Mouse (Mus musculus) ES-Bruce4 (cell line): ENCODE measurements around the gene Rassf8. TPM values are rescaled to one million over a fixed set of nuclear protein-coding genes. Genes with fewer than 3 reads are reported as not detected.

Experiments used
- H3K27ac ChIP-seq: 2 replicates; pipeline ENCODE4 v1.5.1; 2012; ENCODE audit warnings: low read length, inconsistent platforms; ENCODE audit not compliant: insufficient read depth
- H3K27me3 ChIP-seq: 2 replicates; pipeline ENCODE4 v1.6.1; 2012; ENCODE audit warnings: mild to moderate bottlenecking, low read length, inconsistent platforms; ENCODE audit not compliant: control insufficient read depth, poor library complexity, insufficient read depth, severe bottlenecking
- H3K36me3 ChIP-seq: 2 replicates; pipeline ENCODE4 v1.6.1; 2012; ENCODE audit warnings: inconsistent platforms, mild to moderate bottlenecking, low read length, moderate library complexity; ENCODE audit not compliant: control insufficient read depth, poor library complexity, insufficient read depth, severe bottlenecking
- H3K4me1 ChIP-seq: one replicate; pipeline ENCODE4 v1.8.1; 2011; ENCODE audit warnings: low read length; ENCODE audit not compliant: control insufficient read depth, insufficient read depth
- H3K4me3 ChIP-seq: 2 replicates; pipeline ENCODE4 v1.5.1; 2011; ENCODE audit warnings: low read depth, mild to moderate bottlenecking, low read length
- H3K9ac ChIP-seq: 2 replicates; pipeline ENCODE4 v1.6.1; 2012; ENCODE audit warnings: low read depth, mild to moderate bottlenecking, inconsistent platforms; ENCODE audit not compliant: poor library complexity, severe bottlenecking
- H3K9me3 ChIP-seq: replicated peaks from 2 replicates; pipeline ENCODE4 v1.6.1; 2012; ENCODE audit warnings: mild to moderate bottlenecking, low read length, inconsistent platforms; ENCODE audit not compliant: control insufficient read depth, poor library complexity, insufficient read depth, severe bottlenecking
- CTCF ChIP-seq: IDR thresholded peaks from one replicate; pipeline ENCODE4 v1.8.1; 2011; ENCODE audit warnings: low read depth, low read length
- EP300 ChIP-seq: IDR thresholded peaks from 2 replicates; pipeline ENCODE4 v1.6.1; 2011; ENCODE audit warnings: low read depth, low read length; ENCODE audit not compliant: insufficient read depth
- POLR2A ChIP-seq: IDR thresholded peaks from one replicate; pipeline ENCODE4 v1.8.1; 2011; ENCODE audit warnings: low read length; ENCODE audit not compliant: insufficient read depth
- polyA plus RNA-seq: library from polyadenylated mRNA; stranded (reverse); fragments of >200 nt; gene quantifications from 2 replicates; pipeline ENCODE4 v1.2.4, GENCODE M21; 2011; ENCODE audit warnings: low read depth; ENCODE audit not compliant: missing spikeins, insufficient read depth, insufficient read length

Rassf8 gene
- polyA plus RNA-seq, 1 experiment = 13.8 TPM

- Histone ChIP-seq H3K27ac (no peak overlapping the region), H3K27me3 (no peaks in the 10 kb centered on the region), H3K36me3 (no peaks in the 10 kb centered on the region), H3K4me1 (no peaks in the 10 kb centered on the region), H3K9me3 (no peaks in the 10 kb centered on the region), H3K4me3 (no peak overlapping the region), H3K9ac (no peak overlapping the region)
- TF ChIP-seq CTCF (no peak), POLR2A (no peak), EP300 (no peak)
These were observed 22.2 kb downstream of the Rassf8 start for GRCm38 (mm10) chr6:145768671-145769292.

- Histone ChIP-seq H3K9me3 (no peaks in the 10 kb centered on the region), H3K36me3 (no peaks in the 10 kb centered on the region), H3K4me3 (no peak overlapping the region), H3K9ac (no peak overlapping the region), H3K27ac (no peak overlapping the region), H3K4me1 (no peaks in the 10 kb centered on the region), H3K27me3 (no peaks in the 10 kb centered on the region)
- no peak for TF ChIP-seq CTCF
- TF ChIP-seq POLR2A = no peak
- no peak for TF ChIP-seq EP300
These were observed 23.3 kb downstream of the Rassf8 start for GRCm38 (mm10) chr6:145769855-145770254.

- Histone ChIP-seq H3K36me3 (no peaks in the 10 kb centered on the region), H3K4me3 (no peak overlapping the region), H3K9me3 (no peaks in the 10 kb centered on the region), H3K4me1 (no peaks in the 10 kb centered on the region), H3K9ac (no peak overlapping the region), H3K27me3 (no peaks in the 10 kb centered on the region), H3K27ac (no peak overlapping the region)
- TF ChIP-seq POLR2A (no peak), CTCF (no peak), EP300 (no peak)
These were observed 23.9 kb downstream of the Rassf8 start for GRCm38 (mm10) chr6:145770272-145771000.

- Histone ChIP-seq H3K27ac (no peak overlapping the region), H3K36me3 (no peaks in the 10 kb centered on the region), H3K9ac (no peak overlapping the region), H3K27me3 (no peaks in the 10 kb centered on the region), H3K4me3 (no peak overlapping the region), H3K4me1 (no peaks in the 10 kb centered on the region), H3K9me3 (no peaks in the 10 kb centered on the region)
- TF ChIP-seq POLR2A = no peak
- no peak for TF ChIP-seq CTCF
- TF ChIP-seq EP300 = no peak
These were observed 27.9 kb downstream of the Rassf8 start for GRCm38 (mm10) chr6:145774436-145774835.

GRCm38 (mm10) chr6:145776241-145776640, 29.7 kb downstream of the Rassf8 start:
- H3K9ac ChIP-seq = no peak overlapping the region
- H3K4me3 ChIP-seq = no peak overlapping the region
- H3K4me1 ChIP-seq = no peaks in the 10 kb centered on the region
- TF ChIP-seq EP300 (no peak), CTCF (no peak), POLR2A (no peak)
- no peaks in the 10 kb centered on the region for H3K36me3 ChIP-seq
- no peaks in the 10 kb centered on the region for H3K27me3 ChIP-seq
- no peaks in the 10 kb centered on the region for H3K9me3 ChIP-seq
- H3K27ac ChIP-seq = no peak overlapping the region

- H3K4me1 ChIP-seq = no peaks in the 10 kb centered on the region
These were observed 32.8 kb downstream of the Rassf8 start for GRCm38 (mm10) chr6:145779383-145779782.

More at GRCm38 (mm10) chr6:145779383-145779782, 32.8 kb downstream of the Rassf8 start:
- Histone ChIP-seq H3K9ac (no peak overlapping the region), H3K4me3 (no peak overlapping the region), H3K27ac (no peak overlapping the region), H3K36me3 (no peaks in the 10 kb centered on the region), H3K27me3 (no peaks in the 10 kb centered on the region), H3K9me3 (no peaks in the 10 kb centered on the region)
- TF ChIP-seq CTCF = no peak
- no peak for TF ChIP-seq POLR2A
- TF ChIP-seq EP300 = no peak
